Mouse (Mus musculus) left cerebral cortex, adult 8-10 months (tissue): ENCODE data around the gene Dynlt1f. TPM values are rescaled to one million over a fixed set of nuclear protein-coding genes. Genes with fewer than 3 reads are reported as not detected.
A peak's percentile ranks its signal among the peaks of the same experiment; 100 is the strongest.
"Not testable (repeated sequence)": the region's sequence is repeated elsewhere in the genome, so short reads cannot be mapped to it uniquely, and the experiment has no call there.

ENCODE experiments used
- DNase-seq, 2 experiments: peaks; one replicate each; pipeline ENCODE4 v3.0.0; 2022; ENCODE audit warnings: low spot score in 2 of 2
- total RNA-seq, 4 experiments: library from RNA; stranded (reverse); gene quantifications; 2 replicates each; pipeline ENCODE4 v1.2.4; 2022

Gene Dynlt1f
- total RNA-seq, 4 experiments from 2014 or later = 26.6 to 39.7 (median 29.6) TPM

DNA sequence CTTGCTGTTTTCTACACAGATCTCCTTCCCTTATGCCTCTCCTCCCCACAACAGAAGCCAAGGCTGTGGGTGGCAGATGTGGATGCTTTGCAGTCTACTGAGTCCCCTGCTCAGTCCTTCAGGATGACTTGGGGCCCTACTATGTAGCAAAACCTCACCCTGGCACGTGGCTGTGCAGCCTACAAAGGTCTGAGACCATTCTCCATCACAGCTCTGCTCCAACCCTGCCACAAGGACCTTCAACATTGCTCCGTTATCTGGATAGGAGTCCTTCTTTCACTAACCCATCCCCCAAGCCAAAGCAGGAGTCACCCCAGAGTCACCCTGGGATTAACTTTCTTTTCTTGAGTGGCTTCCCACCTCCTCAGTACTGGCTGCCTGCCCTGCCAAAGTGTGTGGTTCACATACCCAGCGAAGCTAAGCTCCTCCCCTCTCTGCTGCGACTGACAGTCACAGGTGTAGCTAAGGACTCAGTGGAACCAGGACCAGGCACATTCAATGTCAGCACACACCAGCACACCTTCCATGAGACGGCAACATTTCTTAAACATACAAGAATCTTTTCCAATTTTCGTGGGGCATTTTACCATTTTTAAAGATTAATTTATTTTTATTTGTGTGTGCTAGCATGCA lies 30.7 kb downstream of the Dynlt1f start:
- DNase-seq = not testable (repeated sequence)

DNA sequence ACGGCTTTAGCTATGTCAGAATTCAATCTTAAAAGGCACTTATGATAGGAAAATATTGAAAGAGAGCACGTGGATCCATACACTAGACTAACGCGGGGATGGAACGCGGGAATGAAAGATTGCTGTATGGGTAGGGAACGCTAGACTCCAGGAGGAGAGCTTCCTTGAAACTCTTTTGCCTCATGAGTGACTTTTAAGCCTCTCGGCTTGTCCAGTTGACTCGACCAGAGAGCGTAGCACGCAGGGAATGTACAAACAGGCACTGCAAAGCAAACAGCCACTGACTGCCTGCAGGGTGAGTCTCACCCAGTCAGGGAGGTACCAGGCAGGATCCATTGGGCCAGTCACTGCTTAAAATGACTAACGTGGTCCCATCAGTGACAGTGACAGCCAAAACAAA lies 33.7 kb downstream of the Dynlt1f start:
- DNase-seq = not testable (repeated sequence)

DNA sequence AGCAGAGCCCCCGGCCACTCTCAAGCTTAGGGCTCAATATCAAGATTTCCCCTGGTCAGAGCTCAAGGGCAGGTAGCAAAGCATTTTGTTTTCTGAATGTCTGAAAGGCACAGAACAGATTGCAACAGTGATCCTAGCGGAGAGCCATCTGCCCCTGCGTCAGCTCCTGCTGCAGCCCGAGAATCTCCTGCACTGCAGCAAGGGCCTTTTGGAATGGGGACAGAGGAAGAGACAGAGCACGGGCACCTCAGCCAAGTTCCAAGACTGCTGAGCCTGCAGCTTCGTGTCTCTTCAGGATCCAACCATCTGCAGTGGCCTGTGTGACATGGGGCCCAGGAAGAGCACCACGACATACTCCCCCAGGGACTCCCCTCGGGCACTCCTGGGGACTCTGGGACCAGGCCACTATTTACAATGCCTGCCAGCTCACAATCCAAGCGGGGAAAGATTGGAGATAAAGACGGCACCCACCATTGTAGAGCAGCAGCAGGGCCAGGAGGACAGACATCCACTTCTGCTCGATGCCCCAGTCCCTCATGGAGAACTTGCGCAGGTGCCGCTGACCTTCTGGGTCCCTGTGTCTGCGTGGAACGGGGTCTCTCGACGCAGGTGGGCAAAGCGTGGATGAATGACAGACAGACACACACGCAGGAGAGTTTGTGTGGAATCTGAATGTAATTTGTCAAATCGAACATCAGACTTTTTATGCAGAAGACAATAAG lies 34.8 kb downstream of the Dynlt1f start:
- not testable (repeated sequence) for DNase-seq

DNA sequence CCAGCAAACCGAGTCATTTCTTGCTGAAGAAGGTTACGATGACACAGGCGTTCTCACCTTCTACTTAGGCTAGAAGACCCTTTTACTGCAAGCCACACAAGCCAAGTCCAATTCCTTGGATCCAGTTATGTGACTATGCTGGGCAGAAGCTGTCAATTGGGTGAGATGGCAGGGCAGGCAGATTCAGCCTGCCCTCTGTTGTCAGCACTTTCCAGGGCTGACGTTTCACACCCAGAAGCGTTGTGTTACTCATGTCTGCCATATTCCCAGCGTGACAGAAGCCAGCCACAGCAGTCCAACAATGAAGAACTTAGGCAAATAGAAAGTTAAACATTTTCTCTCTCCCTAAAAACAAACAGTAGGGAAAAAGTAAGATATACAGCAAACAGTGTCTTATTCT lies 35.7 kb downstream of the Dynlt1f start:
- not testable (repeated sequence) for DNase-seq

DNA sequence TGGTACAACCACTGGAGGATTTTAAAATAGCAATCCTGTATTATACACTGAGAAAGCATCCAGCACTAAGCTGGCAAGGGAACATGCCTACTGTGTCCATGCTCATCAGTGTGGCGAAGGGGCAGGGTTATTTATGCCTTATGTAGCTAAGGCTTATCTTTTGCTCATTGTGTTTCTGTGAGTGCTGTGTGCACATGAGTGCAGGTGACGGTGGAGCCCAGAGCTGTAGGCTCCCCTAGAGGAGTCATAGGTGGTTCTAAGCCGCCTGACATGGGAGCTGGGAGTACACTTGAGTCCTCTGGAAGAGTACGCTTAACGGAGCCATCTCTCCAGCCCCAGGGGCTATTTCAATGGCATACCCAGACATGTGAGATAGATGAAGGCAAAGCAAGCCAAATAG lies 36.4 kb downstream of the Dynlt1f start:
- not testable (repeated sequence) for DNase-seq

DNA sequence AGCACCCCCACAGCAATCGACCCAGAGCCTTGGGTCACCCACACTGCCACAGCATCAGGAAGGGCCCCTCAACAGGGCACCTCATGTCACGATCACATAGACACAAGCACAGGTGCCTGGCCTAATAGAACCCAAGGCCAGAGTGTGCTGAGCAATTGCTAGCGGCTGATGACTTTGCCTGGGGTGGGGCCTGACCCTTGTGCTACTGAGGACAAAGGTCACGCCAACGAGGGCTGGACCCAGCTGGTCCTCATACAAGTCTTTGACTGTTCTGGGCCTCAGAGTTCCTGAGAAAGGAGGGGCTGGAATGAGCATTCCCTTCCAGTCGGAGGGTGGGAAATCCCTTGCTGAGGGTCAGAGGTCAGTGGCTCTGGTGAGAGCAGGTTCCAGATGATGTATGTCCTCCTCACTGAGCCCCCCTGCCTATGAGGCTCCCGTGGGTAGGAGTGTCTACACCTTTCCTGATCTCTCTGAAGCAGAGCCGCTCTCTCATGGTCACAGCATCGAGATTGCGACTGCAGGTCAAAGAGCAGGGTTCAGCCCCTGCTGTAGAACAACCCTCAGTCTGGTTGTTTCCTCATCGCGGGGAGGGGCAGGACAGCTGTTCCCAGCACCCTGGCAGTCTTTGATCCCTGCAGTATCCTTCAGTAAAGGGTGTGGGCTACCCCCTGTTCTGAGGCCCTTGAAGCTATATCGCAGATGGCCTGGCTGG lies 37.9 kb downstream of the Dynlt1f start:
- not testable (repeated sequence) for DNase-seq

DNA sequence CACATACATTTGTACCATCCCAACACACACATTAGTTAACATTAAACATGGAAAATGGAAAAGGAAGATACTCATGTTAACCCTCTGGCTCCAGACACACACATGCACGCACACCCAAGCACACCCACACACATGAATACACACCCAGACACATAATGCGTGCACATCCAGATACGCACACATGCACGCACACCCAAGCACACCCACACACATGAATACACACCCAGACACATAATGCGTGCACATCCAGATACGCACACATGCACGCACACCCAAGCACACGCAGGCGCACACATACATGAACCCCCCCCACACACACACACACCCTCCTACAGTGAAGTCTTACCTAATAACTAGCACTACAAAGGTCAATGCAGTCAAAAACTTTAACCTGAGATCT lies 39.0 kb downstream of the Dynlt1f start:
- DNase-seq = not testable (repeated sequence)

DNA sequence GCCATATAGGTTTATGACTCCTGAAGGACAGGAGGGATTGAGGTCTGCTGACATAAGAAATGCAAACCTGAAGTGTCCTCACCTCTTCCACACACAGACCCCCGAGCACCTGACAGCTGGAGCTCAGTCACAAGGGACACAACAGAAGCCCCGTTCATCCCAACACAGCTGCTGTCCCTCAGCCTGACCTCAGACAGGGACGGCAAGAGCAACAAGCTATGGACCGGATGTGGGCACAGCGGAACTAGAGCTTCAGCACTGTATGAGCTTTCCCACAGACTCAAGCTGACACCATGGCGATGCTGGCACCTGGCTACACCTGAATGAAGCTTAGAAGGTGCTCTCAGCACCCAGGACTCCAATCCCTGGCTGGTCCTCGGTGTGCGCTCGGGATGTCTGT lies 41.4 kb downstream of the Dynlt1f start:
- not testable (repeated sequence) for DNase-seq

DNA sequence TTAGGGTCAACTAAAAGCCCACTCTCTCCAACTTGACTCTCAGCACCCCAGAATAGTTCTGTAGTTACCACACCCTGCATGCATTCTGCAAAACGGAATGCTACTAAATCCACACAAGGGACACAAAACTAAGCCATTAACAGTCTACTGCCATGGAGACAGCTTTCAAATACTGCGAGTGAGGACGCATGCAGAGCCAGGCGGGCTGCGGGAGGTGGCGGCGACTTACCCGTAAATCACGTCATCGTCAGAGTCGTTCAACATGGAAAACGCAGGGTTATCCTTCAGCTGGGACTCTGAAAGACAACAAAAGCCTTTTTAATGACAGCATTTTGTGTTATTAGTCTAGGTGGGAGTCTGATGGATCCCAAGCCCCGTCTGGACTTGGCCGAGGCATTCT lies 42.2 kb downstream of the Dynlt1f start:
- not testable (repeated sequence) for DNase-seq

DNA sequence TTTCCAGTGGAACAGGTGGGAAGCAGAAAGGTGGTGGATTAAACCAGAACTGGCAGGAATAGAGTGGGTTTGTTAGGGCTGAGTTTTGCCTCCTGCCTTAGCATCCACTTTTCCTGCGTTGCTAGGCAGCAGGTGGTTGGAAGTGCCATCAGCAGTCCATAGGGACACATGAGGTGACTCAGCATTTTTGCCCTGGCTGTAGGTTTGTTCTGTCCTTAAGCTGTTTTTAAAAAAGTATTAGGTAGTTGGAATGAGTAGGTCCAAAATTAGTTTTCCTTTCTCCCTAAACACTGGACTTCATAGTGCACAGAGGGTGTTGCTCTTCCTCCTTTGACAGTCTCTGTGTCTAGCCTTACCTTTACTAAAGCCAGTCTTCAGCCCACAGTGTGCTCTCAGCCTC lies 50.4 kb downstream of the Dynlt1f start:
- not testable (repeated sequence) for DNase-seq

DNA sequence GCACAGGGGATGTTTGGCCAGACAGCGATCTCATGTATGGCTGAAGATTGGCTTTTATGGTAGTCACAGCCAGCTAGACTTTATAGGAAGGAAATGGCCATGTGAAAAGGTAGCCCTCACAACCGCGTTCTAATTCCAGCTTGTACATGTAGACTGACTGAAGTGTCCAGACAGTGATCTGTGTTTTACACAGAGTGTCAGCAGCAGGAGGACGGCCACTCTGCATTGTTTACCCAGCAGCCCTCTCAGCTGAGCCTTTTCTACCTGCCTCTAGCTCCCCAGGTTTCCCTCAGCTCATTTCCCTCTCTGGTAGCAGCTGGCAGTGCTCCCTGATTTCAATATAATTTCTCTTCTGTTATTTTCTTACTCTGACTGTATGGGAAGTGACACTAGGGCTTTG lies 53.5 kb downstream of the Dynlt1f start:
- DNase-seq = not testable (repeated sequence)

DNA sequence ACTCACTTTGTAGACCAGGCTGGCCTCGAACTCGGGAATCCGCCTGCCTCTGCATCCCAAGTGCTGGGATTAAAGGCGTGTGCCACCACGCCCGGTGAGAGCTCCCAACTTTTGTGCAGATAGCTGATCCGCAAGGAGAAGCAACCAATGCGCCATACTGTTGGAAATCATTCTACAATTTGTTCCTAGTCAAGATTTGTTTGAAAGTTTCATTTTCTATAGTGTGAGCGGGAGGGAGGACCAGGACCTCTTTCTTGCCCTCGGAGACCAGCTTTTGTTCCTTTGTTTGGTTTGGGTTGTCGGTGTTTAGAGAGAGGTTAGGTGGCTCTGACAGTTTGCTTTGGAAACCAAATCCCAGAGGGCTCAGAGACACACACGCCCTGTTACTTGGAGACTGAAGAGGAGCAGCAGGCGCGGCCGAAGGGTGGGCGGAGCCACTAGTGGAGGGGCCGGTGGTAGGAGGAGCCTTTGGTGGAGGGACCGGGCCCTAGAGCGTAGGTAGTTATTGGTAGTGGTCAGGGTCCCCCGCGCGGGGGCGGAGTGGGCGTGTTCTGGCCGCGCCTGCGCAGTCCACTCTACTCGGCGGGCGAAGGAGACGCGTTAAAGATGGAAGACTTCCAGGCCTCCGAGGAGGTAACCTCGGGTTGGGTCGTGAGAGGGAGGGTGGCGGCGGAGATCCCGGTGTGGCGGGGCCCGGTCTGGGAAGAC lies 54.3 kb downstream of the Dynlt1f start, which contains the start of gene Dynlt1c:
Dynlt1c (plus strand) TSS at position 468 of the 708 bp plus-strand sequence.
- peak in 1 of 2 experiments; percentile 57 for DNase-seq

DNA sequence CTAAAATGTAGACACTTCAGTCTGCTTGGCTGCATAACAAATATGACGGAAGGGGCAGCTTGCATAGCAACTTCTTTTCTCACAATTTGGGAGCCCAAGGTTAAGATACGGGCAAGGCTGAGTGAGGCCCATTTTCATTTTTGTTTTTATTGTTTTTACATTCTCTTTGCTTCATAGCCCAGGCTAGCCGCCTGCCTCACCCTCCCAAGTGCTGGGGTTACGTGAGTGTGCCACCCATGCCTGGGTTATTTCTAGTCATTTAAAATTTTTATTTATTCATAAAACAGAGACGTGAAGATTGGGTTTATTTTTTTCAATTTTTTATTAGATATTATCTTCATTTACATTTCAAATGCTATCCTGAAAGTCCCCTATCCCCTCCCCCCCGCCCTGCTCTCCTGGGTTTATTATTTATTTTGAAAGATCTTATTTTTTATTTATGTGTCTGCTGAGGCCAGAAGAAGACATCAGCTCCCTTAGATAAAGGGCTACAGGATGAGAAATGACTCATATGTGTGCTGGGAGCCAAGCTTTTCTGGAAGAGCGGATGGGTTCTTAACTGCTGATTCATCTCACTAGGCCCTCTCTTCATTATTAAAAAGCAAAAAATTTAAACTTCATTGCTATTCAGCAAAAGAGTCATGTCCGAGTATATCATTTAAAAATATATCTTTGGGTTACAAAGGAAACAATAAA lies 55.3 kb downstream of the Dynlt1f start:
- peak in 1 of 2 experiments; percentile 43 for DNase-seq

DNA sequence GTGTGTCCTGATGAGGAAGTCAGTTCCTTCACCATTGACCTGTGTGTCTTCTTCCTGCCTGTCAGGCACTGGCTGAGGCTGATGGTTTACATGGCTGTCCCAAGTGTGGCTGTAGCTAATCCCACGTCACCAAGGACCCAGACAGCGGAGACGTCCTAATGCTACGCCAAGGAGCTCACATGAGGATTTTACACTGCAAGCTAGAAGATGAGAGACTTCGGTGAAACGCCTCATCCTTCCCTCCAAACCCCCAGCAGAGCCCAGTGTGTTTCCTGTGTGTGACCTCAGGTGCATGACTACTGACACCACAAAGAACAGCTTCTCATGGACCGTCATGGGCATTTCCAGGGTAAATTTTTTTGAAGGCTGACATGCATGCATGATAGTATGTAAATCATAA lies 57.3 kb downstream of the Dynlt1f start:
- not testable (repeated sequence) for DNase-seq

Other genes starting within 250 kb of the Dynlt1f start
- gene Dynlt1b, start 225.8 kb downstream of the Dynlt1f start, total RNA-seq = 10 to 100 TPM; 43.9 to 53.3 (median 48.5) TPM
- gene Dynlt1c, start 54.2 kb downstream of the Dynlt1f start, total RNA-seq = 10 to 100 TPM; 17.1 to 20.9 (median 19.6) TPM
- 1 to 10 TPM in 1 of 4 experiments, under 1 TPM in 2, not detected in 1; 0.19 to 1.1 (median 0.30) TPM for gene Sytl3, start 3.2 kb upstream of the Dynlt1f start, total RNA-seq
- gene Ezr, start 126.9 kb upstream of the Dynlt1f start, total RNA-seq = 10 to 100 TPM; 37.9 to 48.8 (median 40.2) TPM